Mouse (Mus musculus) intestine, embryonic 16.5 days (tissue): ENCODE measurements at regions not wholly inside any gene's neighbourhood (a gene's known extent, or its start where the extent isn't known, plus 50 kb on each side); places are given as distances from the start of the nearest gene placed in this dataset.

Source experiments
- ATAC-seq: fragments of 200-750 bp; cut with Nextera tagmentation; 2 replicates; pipeline ENCODE4 v1.8.0; 2017; ENCODE audit warnings: moderate TSS enrichment, moderate library complexity
- H3K27ac ChIP-seq: fragments of 300-500 bp; sonication (generic); 2 replicates; pipeline ENCODE4 v1.5.1; 2014; ENCODE audit warnings: mild to moderate bottlenecking, low read length
- H3K27me3 ChIP-seq: fragments of 300-500 bp; sonication (generic); replicated peaks from 2 replicates; pipeline ENCODE4 v1.6.1; 2014; ENCODE audit warnings: low read length, control low read depth, mixed read lengths; ENCODE audit not compliant: control insufficient read depth, insufficient read depth
- H3K36me3 ChIP-seq: fragments of 300-500 bp; sonication (generic); 2 replicates; pipeline ENCODE4 v1.6.1; 2014; ENCODE audit warnings: low read length, control low read depth; ENCODE audit not compliant: control insufficient read depth, insufficient read depth
- H3K4me1 ChIP-seq: fragments of 300-500 bp; sonication (generic); 2 replicates; pipeline ENCODE4 v1.6.1; 2014; ENCODE audit warnings: low read length, control low read depth, mixed read lengths; ENCODE audit not compliant: control insufficient read depth, insufficient read depth
- H3K4me2 ChIP-seq: fragments of 300-500 bp; sonication (generic); 2 replicates; pipeline ENCODE4 v1.6.1; 2014; ENCODE audit warnings: low read depth, low read length, control low read depth
- H3K4me3 ChIP-seq: fragments of 300-500 bp; sonication (generic); 2 replicates; pipeline ENCODE4 v1.5.1; 2014; ENCODE audit warnings: mild to moderate bottlenecking, low read length
- H3K9ac ChIP-seq: fragments of 300-500 bp; sonication (generic); 2 replicates; pipeline ENCODE4 v1.6.1; 2014; ENCODE audit warnings: low read depth, low read length
- H3K9me3 ChIP-seq: fragments of 300-500 bp; sonication (generic); 2 replicates; pipeline ENCODE4 v1.6.1; 2016; ENCODE audit warnings: low read length, control low read depth; ENCODE audit not compliant: control insufficient read depth
- WGBS: fragments of 180-500 bp; shearing (Covaris S2); extraction: QIAGEN DNeasy Blood & Tissue Kit; methylation state at CpG from one replicate; pipeline ENCODE4 v1.1.7; 2014; 5-methylcytosine and 5-hydroxymethylcytosine counted together

DNA sequence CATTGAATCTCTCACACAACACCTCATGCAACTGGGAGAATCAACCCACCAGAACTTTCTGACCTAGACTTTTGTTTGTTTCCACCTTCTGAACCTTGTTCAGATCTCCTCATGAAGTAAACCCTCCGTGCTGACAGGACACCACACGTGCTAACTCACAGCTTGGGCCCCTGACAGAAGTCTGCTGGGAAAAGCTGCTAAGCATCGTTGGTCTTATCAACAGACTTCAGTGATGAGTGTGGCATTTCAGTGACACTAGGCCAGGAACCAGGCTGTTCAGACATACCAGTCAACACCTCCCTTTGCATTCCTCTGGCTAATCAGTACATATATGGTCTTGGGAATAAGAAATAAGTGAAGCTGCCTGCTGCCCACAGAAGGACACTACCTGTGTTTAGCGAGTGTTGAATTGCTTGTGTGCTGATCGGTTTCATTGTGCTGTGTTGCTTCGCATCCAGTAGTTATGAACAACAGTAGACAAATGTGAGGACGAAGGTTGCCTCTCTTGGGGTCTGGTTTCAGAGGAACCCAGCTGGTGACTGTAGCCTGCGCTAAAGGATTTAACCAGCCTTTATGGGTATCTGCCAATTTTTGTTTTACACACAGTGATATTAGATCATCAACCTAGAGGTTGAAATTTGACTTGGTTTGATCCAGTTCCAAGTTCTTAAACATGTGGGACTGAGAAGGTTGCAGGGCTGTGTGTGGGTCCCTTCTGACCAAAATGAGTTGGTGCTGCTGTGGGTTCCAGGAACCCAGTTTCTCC lies 224.6 kb upstream of the Ttc29 start:
- Histone ChIP-seq H3K9ac (no peak overlapping the region), H3K4me3 (no peak overlapping the region), H3K27ac (no peak overlapping the region), H3K9me3 (no peaks in the 10 kb centered on the region), H3K27me3 (no peaks in the 10 kb centered on the region), H3K36me3 (no peaks in the 10 kb centered on the region), H3K4me1 (no peaks in the 10 kb centered on the region), H3K4me2 (no peak overlapping the region)
- ATAC-seq: no peak
- 72% methylated on average over 8 of the region's 8 CpGs for WGBS

DNA sequence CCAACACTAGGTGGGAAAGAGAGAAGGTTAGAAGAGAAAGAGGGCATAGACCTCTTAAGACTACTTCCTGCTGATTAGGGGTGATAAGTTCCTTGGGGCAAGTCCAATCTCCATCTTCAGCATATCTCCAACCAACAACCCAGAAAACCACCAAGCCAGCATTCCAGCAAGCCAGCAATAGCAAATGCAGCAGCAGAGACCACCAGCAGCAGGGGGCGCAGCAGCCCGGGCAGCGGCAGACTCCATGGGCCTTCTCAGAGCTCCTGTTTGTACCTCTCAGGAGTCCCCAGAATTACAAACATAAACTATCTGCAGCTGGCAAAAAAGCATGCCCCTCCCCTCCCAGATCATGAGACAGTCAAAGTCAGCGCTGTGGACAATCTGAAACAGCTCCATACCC lies 222.0 kb upstream of the Ttc29 start:
- H3K9me3 ChIP-seq: no peaks in the 10 kb centered on the region
- no peak overlapping the region for H3K27ac ChIP-seq
- H3K4me2 ChIP-seq: no peak overlapping the region
- H3K27me3 ChIP-seq: no peaks in the 10 kb centered on the region
- H3K9ac ChIP-seq: no peak overlapping the region
- 45% methylated on average over 4 of the region's 4 CpGs for WGBS
- H3K36me3 ChIP-seq: no peaks in the 10 kb centered on the region
- no peaks in the 10 kb centered on the region for H3K4me1 ChIP-seq
- no peak for ATAC-seq
- H3K4me3 ChIP-seq: no peak overlapping the region

DNA sequence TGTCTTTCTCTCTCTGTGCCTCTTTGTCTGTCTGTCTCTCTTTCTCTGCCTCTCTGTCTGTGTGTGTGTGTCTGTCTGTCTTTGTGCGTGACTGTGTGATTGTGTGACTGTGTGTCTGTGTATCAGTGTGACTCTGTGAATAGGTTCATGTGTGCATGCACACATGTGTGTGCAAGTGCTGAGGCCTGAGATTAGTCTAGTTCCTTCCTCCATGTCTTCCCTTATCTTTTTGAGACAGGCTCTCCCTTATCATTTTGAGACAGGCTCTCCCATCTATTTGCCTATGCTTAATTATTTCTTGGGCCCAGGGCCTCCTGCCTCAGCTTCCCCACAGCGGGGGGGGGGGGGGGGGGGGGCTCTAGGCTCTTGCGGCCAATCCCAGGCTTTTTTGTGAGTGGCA lies 212.8 kb upstream of the Ttc29 start:
- H3K4me3 ChIP-seq: no peak overlapping the region
- ATAC-seq: no peak
- WGBS: 87% methylated on average over 2 of the region's 3 CpGs

DNA sequence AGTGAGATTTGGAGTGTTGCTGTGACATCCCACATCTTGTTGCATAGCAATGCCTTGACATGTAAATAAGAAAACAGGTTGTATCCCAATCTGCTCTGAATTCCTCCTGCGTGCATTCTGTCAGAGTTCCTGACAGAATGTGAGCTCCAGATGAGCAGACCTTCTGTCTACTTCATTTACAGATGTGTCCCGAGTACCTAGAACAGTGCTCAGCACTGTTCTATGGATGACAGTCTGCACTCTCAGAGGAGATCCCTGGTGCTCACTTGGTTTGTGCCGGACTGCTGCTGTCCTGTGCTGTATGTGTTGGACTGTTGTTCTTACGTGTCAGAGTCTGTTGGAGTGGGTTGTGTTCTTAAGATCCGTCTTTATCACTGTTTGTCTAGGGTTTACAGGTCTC lies 211.4 kb upstream of the Ttc29 start:
- Histone ChIP-seq H3K27ac (no peak overlapping the region), H3K36me3 (no peaks in the 10 kb centered on the region), H3K4me3 (no peak overlapping the region), H3K4me2 (no peak overlapping the region), H3K27me3 (no peaks in the 10 kb centered on the region), H3K9me3 (no peaks in the 10 kb centered on the region), H3K9ac (no peak overlapping the region), H3K4me1 (0 out of 2 replicates have a peak, but pooled peaks cover 6% of the 10 kb centered on the region)
- WGBS: 28% methylated on average over 5 of the region's 5 CpGs
- ATAC-seq: no peak

More for the DNA sequence above, 212.8 kb upstream of the Ttc29 start:
- no peaks in the 10 kb centered on the region for H3K36me3 ChIP-seq
- 0 out of 2 replicates have a peak, but pooled peaks cover 6% of the 10 kb centered on the region for H3K4me1 ChIP-seq
- H3K9me3 ChIP-seq: no peaks in the 10 kb centered on the region
- H3K27ac ChIP-seq: no peak overlapping the region
- no peak overlapping the region for H3K4me2 ChIP-seq
- no peak overlapping the region for H3K9ac ChIP-seq
- H3K27me3 ChIP-seq: no peaks in the 10 kb centered on the region

DNA sequence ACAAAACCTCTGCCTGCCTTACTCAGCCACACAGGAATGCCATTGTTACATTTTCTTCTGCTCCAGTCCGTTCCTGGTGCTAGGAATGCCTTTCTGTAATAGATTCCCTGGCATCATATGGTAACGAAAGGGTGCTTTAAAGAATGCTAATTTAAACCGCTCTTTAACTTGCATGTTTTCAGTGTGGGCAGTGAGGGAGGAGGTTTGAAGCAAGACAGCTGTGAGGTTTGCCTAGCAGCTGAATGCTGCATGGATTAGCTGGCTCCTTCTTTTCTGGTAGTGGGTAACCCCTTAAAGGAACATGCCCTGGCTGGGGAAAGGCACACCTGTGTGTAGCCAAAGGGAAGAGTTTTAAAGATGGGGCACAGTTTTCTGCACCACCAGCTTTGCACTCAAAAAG lies 211.0 kb upstream of the Ttc29 start:
- Histone ChIP-seq H3K27ac (no peak overlapping the region), H3K4me2 (no peak overlapping the region), H3K9me3 (no peaks in the 10 kb centered on the region), H3K9ac (no peak overlapping the region), H3K4me1 (0 out of 2 replicates have a peak, but pooled peaks cover 6% of the 10 kb centered on the region), H3K36me3 (no peaks in the 10 kb centered on the region), H3K27me3 (no peaks in the 10 kb centered on the region), H3K4me3 (no peak overlapping the region)
- ATAC-seq: no peak
- 13% methylated on average over 3 of the region's 3 CpGs for WGBS

DNA sequence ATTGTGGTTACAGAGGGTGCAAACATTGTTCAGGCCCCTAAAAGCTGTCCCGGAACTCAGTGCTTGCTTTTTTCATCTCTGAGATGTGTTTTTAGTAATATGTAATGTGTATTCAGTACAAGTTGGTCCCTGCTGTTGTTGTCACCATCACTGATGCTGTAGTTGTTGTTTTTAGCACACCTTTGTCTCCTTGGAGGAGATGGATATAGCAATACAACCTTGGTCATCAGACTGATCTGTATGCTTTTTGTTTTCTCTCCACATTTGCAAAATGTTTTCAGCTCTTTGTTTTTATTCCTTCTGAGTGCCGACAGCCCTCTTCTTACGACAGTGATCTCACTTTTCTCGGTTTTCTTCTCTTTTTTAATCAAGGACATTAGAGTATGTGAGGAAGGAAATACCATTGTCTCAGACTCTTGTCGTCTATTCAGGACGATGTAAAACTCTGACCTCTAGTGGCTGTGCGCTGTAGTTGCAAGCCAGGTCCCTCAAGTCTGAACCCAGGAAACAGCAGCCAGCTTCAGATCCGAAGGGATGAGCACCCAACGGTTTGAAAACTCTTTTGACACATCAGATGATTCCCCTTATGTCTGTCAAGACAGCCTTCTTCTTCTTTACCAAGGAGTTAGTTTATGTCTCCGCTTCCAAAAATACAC lies 209.1 kb upstream of the Ttc29 start:
- no peak overlapping the region for H3K4me2 ChIP-seq
- H3K4me3 ChIP-seq: no peak overlapping the region
- H3K4me1 ChIP-seq: 0 out of 2 replicates have a peak, but pooled peaks cover 6% of the 10 kb centered on the region
- H3K9ac ChIP-seq: no peak overlapping the region
- H3K27me3 ChIP-seq: no peaks in the 10 kb centered on the region
- no peaks in the 10 kb centered on the region for H3K9me3 ChIP-seq
- WGBS: 12% methylated on average over 10 of the region's 10 CpGs
- no peaks in the 10 kb centered on the region for H3K36me3 ChIP-seq
- 0 out of 2 replicates have a peak, but pooled peaks have one; percentile 58 for ATAC-seq
- no peak overlapping the region for H3K27ac ChIP-seq

DNA sequence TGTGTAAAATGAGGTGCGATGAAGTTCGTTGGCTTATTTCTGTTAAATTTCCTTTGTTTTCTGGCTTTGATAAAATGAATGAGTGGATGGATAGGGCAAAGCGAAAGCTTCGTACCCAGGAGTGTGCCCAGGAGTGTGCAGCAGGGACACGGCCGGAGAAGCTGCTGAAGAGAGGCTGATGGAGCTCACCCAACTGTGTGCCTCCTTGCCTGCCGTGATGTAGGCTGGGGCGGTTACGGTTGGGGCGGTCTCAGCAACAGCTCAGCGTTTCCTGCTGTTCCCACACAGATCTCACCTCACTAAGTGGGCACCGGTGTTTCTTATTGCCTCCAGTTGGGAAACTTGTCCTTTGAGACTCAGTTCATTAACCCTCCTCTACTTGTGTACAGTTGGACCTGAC lies 208.2 kb upstream of the Ttc29 start:
- Histone ChIP-seq H3K9me3 (no peaks in the 10 kb centered on the region), H3K9ac (no peak overlapping the region), H3K4me1 (0 out of 2 replicates have a peak, but pooled peaks cover 6% of the 10 kb centered on the region), H3K4me3 (no peak overlapping the region), H3K27me3 (no peaks in the 10 kb centered on the region), H3K4me2 (no peak overlapping the region), H3K36me3 (no peaks in the 10 kb centered on the region), H3K27ac (no peak overlapping the region)
- WGBS: 85% methylated on average over 12 of the region's 12 CpGs
- no peak for ATAC-seq

DNA sequence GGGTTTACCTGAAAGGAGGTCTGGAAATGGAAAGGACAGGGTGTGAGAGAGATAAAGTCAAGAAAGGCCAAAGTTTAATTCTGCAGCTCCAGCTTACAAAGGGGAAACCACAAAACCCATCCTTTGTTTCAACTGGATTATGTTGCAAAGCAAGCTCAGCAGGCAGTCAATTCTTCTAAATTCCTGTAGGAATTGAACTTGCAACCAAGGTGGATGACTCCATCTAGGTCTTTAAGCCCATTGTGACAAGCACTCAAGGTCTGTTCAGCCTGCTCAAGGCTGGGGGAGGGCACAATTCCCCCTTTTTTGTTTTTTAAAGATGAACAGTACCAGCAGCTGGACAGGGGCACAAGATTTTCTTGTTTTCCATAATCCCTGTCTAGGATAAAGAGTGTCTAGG lies 200.0 kb upstream of the Ttc29 start:
- H3K27ac ChIP-seq: no peak overlapping the region
- H3K9me3 ChIP-seq: no peaks in the 10 kb centered on the region
- no peak for ATAC-seq
- H3K9ac ChIP-seq: no peak overlapping the region
- H3K36me3 ChIP-seq: no peaks in the 10 kb centered on the region
- no peak overlapping the region for H3K4me2 ChIP-seq
- H3K27me3 ChIP-seq: no peaks in the 10 kb centered on the region
- no peak overlapping the region for H3K4me3 ChIP-seq
- no peaks in the 10 kb centered on the region for H3K4me1 ChIP-seq

DNA sequence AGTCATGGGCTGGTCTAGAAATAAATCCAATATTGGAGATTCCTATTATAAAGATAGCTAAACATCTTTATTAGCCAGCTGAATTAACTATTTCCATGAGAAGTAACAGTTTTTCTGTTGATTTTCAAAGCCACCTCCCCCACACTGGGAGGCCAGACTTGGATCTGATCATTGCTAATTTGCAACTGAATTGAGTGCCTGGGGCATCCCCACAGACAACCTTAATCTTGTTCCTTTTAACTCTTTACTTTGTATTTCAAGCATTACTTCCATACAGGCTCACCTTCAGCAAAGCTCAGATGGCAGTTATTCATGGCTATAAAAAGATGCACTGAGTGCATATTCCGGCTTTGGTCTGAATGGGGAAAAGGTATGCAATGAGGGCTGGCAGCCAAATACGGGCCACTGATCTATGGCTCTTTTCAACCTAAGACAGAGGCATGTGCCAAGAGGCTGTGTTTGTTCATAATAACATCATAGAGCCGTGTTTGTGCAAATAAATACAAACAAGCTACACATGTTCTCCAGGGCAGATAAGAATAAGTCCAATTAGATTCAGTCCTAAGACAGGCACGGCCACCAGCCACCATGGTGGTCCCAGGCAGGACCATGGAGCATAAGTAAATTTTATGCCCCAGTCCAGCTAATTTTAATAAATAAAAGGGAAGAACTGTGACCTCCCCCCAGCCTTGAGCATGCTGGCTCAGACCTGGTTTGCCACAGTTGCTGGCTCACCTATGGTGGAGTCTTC lies 194.5 kb upstream of the Ttc29 start:
- no peaks in the 10 kb centered on the region for H3K4me1 ChIP-seq
- no peak for ATAC-seq
- H3K36me3 ChIP-seq: no peaks in the 10 kb centered on the region
- 73% methylated on average over 4 of the region's 4 CpGs for WGBS
- H3K9ac ChIP-seq: no peak overlapping the region
- no peaks in the 10 kb centered on the region for H3K9me3 ChIP-seq
- H3K27me3 ChIP-seq: no peaks in the 10 kb centered on the region
- no peak overlapping the region for H3K27ac ChIP-seq
- no peak overlapping the region for H3K4me2 ChIP-seq
- H3K4me3 ChIP-seq: no peak overlapping the region
